Mouse (Mus musculus) embryonic facial prominence, embryonic 12.5 days (tissue): ENCODE measurements around the gene Cpeb1. TPM values are rescaled to one million over a fixed set of nuclear protein-coding genes. Genes with fewer than 3 reads are reported as not detected.

Experiments
- ATAC-seq: fragments of 200-750 bp; cut with Nextera tagmentation; 2 replicates; pipeline ENCODE4 v1.8.0; 2017; ENCODE audit not compliant: insufficient number of reproducible peaks, insufficient read depth, low FRiP score, low TSS enrichment
- H3K27ac ChIP-seq: fragments of 300-500 bp; sonication (generic); 2 replicates; pipeline ENCODE4 v1.5.1; 2016; ENCODE audit warnings: mild to moderate bottlenecking
- H3K27me3 ChIP-seq: fragments of 300-500 bp; sonication (generic); 2 replicates; pipeline ENCODE4 v1.6.1; 2016; ENCODE audit warnings: mild to moderate bottlenecking, moderate library complexity
- H3K36me3 ChIP-seq: fragments of 300-500 bp; sonication (generic); 2 replicates; pipeline ENCODE4 v1.6.1; 2016; ENCODE audit warnings: mild to moderate bottlenecking
- H3K4me1 ChIP-seq: fragments of 300-500 bp; sonication (generic); 2 replicates; pipeline ENCODE4 v1.6.1; 2016
- H3K4me2 ChIP-seq: fragments of 300-500 bp; sonication (generic); replicated peaks from 2 replicates; pipeline ENCODE4 v1.6.1; 2016; ENCODE audit warnings: mild to moderate bottlenecking, moderate library complexity
- H3K4me3 ChIP-seq: fragments of 300-500 bp; sonication (generic); 2 replicates; pipeline ENCODE4 v1.5.1; 2016; ENCODE audit warnings: mild to moderate bottlenecking
- H3K9ac ChIP-seq: fragments of 300-500 bp; sonication (generic); 2 replicates; pipeline ENCODE4 v1.6.1; 2016; ENCODE audit warnings: mild to moderate bottlenecking, moderate library complexity
- H3K9me3 ChIP-seq: fragments of 300-500 bp; sonication (generic); 2 replicates; pipeline ENCODE4 v1.6.1; 2016; ENCODE audit warnings: mild to moderate bottlenecking, moderate library complexity
- WGBS: fragments of 180-500 bp; shearing (Covaris S2); methylation state at CpG from one replicate; pipeline ENCODE4 v1.1.7; 2016; 5-methylcytosine and 5-hydroxymethylcytosine counted together
- polyA plus RNA-seq: library from polyadenylated mRNA; unstranded; fragments of >200 nt; fragmentation: Nextera tagmentation; extraction: Ambion mirVana; gene quantifications from 2 replicates; pipeline ENCODE4 v1.2.1, GENCODE M21; 2016

Gene Cpeb1
- polyA plus RNA-seq, 1 experiment from 2014 or later, result 3.6 TPM

- WGBS, result 69% methylated on average over 9 of the region's 9 CpGs
- no peak overlapping the region for H3K4me2 ChIP-seq
- no peaks in the 10 kb centered on the region for H3K9me3 ChIP-seq
- no peak overlapping the region for H3K4me3 ChIP-seq
- H3K4me1 ChIP-seq, result no peaks in the 10 kb centered on the region
- no peak overlapping the region for H3K27ac ChIP-seq
- H3K36me3 ChIP-seq, result no peaks in the 10 kb centered on the region
- peaks cover 8% of the 10 kb centered on the region; the same call in 1 of the 2 replicates for H3K27me3 ChIP-seq
- no peak overlapping the region for H3K9ac ChIP-seq
- ATAC-seq, result no peak
Observed at GRCm38 (mm10) chr7:81464906-81465450, 9.7 kb upstream of the Cpeb1 start.

- no peaks in the 10 kb centered on the region for H3K9me3 ChIP-seq
- ATAC-seq, result no peak
- no peak overlapping the region for H3K4me3 ChIP-seq
- peaks cover 15% of the 10 kb centered on the region for H3K27me3 ChIP-seq
- H3K36me3 ChIP-seq, result no peaks in the 10 kb centered on the region
- H3K4me1 ChIP-seq, result no peaks in the 10 kb centered on the region
- H3K9ac ChIP-seq, result no peak overlapping the region
- no peak overlapping the region for H3K27ac ChIP-seq
- WGBS, result 1% methylated on average over 4 of the region's 4 CpGs
- no peak overlapping the region for H3K4me2 ChIP-seq
Observed at GRCm38 (mm10) chr7:81464116-81464515, 8.9 kb upstream of the Cpeb1 start.

DNA sequence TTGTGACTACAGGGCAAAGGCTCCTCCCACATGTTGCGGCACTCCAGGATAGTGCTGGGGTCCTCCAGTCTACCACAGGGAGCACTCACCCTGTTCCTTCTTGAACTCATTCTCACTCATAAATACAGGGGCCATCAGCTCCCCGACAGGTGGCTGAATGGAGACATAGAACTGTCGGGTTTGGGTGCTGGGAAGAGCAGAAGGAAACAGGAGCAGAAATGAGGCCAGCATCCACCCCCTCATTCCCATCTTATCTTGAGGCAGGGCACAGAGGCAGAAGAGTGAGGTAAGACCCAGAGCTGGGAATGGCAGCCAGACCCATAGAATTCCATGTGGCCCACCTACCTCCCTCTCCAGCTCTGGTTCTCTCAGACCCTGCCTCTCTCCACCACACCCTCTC is 7.5 kb upstream of the Cpeb1 start:
- H3K27ac ChIP-seq, result no peak overlapping the region
- WGBS, result 85% methylated on average over 3 of the region's 3 CpGs
- H3K9ac ChIP-seq, result no peak overlapping the region
- H3K4me2 ChIP-seq, result no peak overlapping the region
- H3K4me3 ChIP-seq, result no peak overlapping the region
- H3K9me3 ChIP-seq, result no peaks in the 10 kb centered on the region
- H3K4me1 ChIP-seq, result no peaks in the 10 kb centered on the region
- ATAC-seq, result no peak
- peaks cover 27% of the 10 kb centered on the region for H3K27me3 ChIP-seq
- no peaks in the 10 kb centered on the region for H3K36me3 ChIP-seq

DNA sequence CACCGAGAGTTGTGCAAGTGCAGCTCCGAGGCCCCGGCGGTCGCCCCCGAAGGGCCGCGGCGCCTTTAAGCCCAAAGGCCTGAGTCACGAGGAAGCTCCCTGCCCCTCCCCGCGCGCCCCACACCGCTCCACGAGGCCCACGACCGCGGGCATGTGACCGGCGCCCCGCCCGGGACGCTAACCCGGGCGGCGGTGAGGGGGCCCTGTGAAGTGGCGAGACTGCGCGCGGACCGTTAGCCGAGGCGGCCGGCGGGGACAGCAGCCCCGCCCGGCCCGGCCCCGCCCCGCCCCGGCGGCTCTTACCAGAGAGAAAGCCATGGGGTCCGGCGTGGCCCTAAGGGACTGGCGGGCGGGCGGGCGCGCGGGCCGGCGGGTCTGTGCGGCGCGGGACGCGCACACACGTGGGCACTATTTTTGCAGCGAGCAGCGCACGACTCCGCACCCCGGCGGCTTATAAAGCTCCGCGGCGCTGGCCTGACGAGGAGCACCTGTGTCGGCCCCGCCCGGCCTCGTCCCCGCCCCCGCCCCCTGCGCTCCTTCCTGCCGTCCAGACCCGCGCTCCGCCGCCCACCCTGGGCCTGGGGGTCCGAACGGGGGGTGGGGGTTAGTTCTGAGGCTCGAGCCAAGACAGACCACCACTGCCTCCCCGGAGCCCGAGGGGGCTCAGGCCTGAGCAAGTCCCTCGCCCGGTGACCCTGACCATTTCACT is 780 bp downstream of the Cpeb1 start:
- no peaks in the 10 kb centered on the region for H3K36me3 ChIP-seq
- H3K9ac ChIP-seq, result 0 out of 2 replicates have a peak overlapping the region, but pooled peaks have one; percentile 29
- 2% methylated on average over 77 of the region's 87 CpGs for WGBS
- ATAC-seq, result no peak
- H3K4me1 ChIP-seq, result peaks cover 25% of the 10 kb centered on the region
- no peaks in the 10 kb centered on the region for H3K9me3 ChIP-seq
- H3K27me3 ChIP-seq, result peaks cover 69% of the 10 kb centered on the region
- peak overlapping the region; percentile 93 for H3K4me2 ChIP-seq
- H3K27ac ChIP-seq, result no peak overlapping the region
- peak overlapping the region; percentile 48 for H3K4me3 ChIP-seq

DNA sequence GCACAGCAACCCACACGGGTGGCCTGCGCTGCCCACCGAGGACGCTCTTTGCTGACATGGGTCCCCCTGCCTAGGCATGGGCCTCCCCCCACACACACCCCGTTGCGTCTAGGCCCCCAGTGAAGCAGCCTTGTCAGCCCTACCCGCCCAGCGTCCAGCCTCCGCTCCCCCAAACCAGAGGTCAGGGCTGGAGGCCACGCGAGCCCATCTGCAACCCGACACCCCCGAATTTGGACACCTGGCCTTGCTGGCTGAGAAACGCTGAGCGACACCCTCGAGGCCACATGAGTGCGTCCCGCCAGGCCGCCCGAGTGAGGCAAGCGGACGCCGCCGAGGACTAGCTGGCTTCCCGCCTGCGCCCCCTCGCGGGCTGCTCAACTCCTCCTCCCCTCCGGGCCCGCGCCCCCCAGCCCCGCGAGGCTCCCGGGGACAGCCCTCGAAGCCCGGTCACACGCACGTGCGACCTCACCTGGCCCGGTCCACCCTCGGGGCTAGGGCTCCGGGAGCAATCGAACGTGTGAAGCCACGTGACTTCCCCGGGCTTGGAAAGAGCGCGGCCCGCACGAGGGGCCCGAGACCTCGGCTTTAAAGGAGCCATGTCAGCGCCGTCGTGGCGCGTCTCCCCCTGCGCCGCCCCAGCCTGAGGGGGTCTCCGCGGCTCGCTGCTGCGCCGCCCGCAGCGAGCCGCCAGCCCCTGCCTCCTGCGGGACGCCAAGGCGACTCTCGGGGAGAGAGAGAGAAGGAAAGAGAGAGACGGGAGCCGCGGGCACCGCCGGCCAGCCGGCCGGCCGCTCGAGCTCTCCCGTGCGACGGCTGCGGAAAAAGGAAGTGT is 1.6 kb downstream of the Cpeb1 start:
- Histone ChIP-seq H3K27me3 (peaks cover 62% of the 10 kb centered on the region), H3K36me3 (no peaks in the 10 kb centered on the region), H3K4me3 (peak overlapping the region; percentile 48), H3K9me3 (no peaks in the 10 kb centered on the region), H3K4me2 (peak overlapping the region; percentile 93), H3K4me1 (peaks cover 25% of the 10 kb centered on the region), H3K9ac (0 out of 2 replicates have a peak overlapping the region, but pooled peaks have one; percentile 29), H3K27ac (no peak overlapping the region)
- WGBS, result 3% methylated on average over 77 of the region's 84 CpGs
- ATAC-seq, result 0 out of 2 replicates have a peak, but pooled peaks have one; percentile 35

- peaks cover 25% of the 10 kb centered on the region for H3K4me1 ChIP-seq
- WGBS, result 4% methylated on average over 21 of the region's 21 CpGs
- no peak for ATAC-seq
- H3K4me2 ChIP-seq, result peak overlapping the region; percentile 93
- no peak overlapping the region for H3K27ac ChIP-seq
- no peak overlapping the region for H3K9ac ChIP-seq
- H3K36me3 ChIP-seq, result no peaks in the 10 kb centered on the region
- peak overlapping the region; percentile 48 for H3K4me3 ChIP-seq
- no peaks in the 10 kb centered on the region for H3K9me3 ChIP-seq
- H3K27me3 ChIP-seq, result peaks cover 55% of the 10 kb centered on the region
Observed at GRCm38 (mm10) chr7:81452971-81453441, 2.3 kb downstream of the Cpeb1 start.

- Histone ChIP-seq H3K27me3 (no peaks in the 10 kb centered on the region), H3K9ac (no peak overlapping the region), H3K36me3 (no peaks in the 10 kb centered on the region), H3K4me2 (no peak overlapping the region), H3K4me3 (no peak overlapping the region), H3K9me3 (no peaks in the 10 kb centered on the region), H3K4me1 (no peaks in the 10 kb centered on the region), H3K27ac (no peak overlapping the region)
- ATAC-seq, result no peak
- WGBS, result 51% methylated on average over 2 of the region's 2 CpGs
Observed at GRCm38 (mm10) chr7:81398957-81399356, 56.3 kb downstream of the Cpeb1 start.

DNA sequence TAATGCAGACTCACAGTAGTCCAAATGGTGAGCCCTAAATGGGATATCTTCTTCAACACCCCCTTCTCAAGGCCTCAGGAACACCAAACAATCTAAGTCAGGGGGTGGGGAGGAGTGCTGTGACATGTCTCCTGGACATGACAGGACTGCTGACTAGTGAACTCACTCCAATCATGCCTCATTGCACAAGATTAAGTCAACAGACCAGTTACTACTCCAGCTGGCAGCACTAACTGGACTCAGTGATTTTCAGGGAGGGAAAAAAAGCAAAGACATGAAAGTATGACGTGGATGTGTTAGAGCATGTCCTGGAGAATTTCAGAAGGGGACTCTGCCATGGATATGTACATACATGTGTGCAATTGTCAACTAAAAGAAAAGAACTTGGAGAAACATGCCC is 75.9 kb downstream of the Cpeb1 start:
- H3K4me2 ChIP-seq, result no peak overlapping the region
- H3K36me3 ChIP-seq, result no peaks in the 10 kb centered on the region
- no peak overlapping the region for H3K27ac ChIP-seq
- no peak for ATAC-seq
- H3K9me3 ChIP-seq, result no peaks in the 10 kb centered on the region
- no peaks in the 10 kb centered on the region for H3K27me3 ChIP-seq
- no peak overlapping the region for H3K4me3 ChIP-seq
- no peak overlapping the region for H3K9ac ChIP-seq
- H3K4me1 ChIP-seq, result no peaks in the 10 kb centered on the region
- 79% methylated on average over 1 of the region's 1 CpGs for WGBS

GRCm38 (mm10) chr7:81372337-81372920 is 82.8 kb downstream of the Cpeb1 start:
- Histone ChIP-seq H3K36me3 (no peaks in the 10 kb centered on the region), H3K4me1 (0 out of 2 replicates have a peak, but pooled peaks cover 6% of the 10 kb centered on the region), H3K27me3 (no peaks in the 10 kb centered on the region), H3K4me2 (peak overlapping the region; percentile 43), H3K9ac (no peak overlapping the region; the same call in 1 of the 2 replicates), H3K27ac (no peak overlapping the region), H3K9me3 (no peaks in the 10 kb centered on the region), H3K4me3 (no peak overlapping the region)
- no peak for ATAC-seq
- 8% methylated on average over 13 of the region's 13 CpGs for WGBS

DNA sequence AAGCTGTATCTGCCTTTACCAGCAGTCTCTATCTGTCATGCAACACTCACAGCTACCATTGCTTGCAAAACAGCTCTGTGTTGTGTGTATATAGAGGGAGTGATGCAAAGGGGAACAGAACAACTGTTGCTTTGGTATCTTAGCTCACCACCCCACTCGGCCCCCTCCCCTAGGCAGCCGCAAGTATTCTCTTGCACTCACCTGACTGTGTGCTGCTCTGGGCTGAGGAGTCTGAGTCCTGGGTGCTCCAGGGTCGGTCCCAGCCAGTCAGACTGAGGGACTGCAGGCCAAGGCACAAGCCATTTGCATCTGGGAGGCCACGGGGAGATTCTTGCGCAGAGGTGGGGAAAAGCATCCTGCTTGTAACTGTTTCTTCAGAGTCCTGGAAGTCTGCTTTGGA is 83.5 kb downstream of the Cpeb1 start:
- peak overlapping the region; percentile 43; the same call in 1 of the 2 replicates for H3K4me2 ChIP-seq
- WGBS, result 18% methylated on average over 5 of the region's 5 CpGs

DNA sequence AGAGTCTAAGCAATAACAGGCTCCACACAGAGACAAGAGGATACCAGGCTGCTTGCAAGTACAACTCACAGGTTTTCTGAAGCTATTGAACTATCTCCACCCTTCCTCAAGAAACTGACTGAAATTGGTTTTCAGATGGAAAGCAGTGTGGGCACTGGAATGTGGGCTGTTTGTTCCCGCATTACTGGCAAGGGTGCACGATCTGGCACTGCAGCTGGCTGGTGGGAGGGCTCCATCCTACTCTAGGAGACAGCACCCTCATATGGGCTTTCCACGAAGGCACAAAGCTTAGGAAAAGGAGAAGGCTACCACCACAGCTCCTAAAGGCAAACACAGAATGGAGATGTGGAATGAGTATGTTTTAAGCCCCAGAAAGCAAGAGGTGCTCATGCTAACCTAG is 85.5 kb downstream of the Cpeb1 start:
- no peak for ATAC-seq
- no peak overlapping the region for H3K4me3 ChIP-seq
- no peaks in the 10 kb centered on the region for H3K9me3 ChIP-seq
- no peak overlapping the region for H3K4me2 ChIP-seq
- no peaks in the 10 kb centered on the region for H3K27me3 ChIP-seq
- WGBS, result 65% methylated on average over 3 of the region's 3 CpGs
- 0 out of 2 replicates have a peak, but pooled peaks cover 6% of the 10 kb centered on the region for H3K4me1 ChIP-seq
- no peak overlapping the region for H3K27ac ChIP-seq
- no peak overlapping the region for H3K9ac ChIP-seq
- H3K36me3 ChIP-seq, result no peaks in the 10 kb centered on the region

More for the DNA sequence above, 83.5 kb downstream of the Cpeb1 start:
- no peaks in the 10 kb centered on the region for H3K36me3 ChIP-seq
- H3K4me3 ChIP-seq, result no peak overlapping the region
- H3K27me3 ChIP-seq, result no peaks in the 10 kb centered on the region
- no peak overlapping the region for H3K27ac ChIP-seq
- H3K4me1 ChIP-seq, result 0 out of 2 replicates have a peak, but pooled peaks cover 6% of the 10 kb centered on the region
- H3K9ac ChIP-seq, result no peak overlapping the region
- ATAC-seq, result no peak
- H3K9me3 ChIP-seq, result no peaks in the 10 kb centered on the region
